Mouse (Mus musculus) CH12.LX (cell line): ENCODE measurements at regions not wholly inside any gene's neighbourhood (a gene's known extent, or its start where the extent isn't known, plus 50 kb on each side); places are given as distances from the start of the nearest gene placed in this dataset.

Experiments used
- CHD1 ChIP-seq: IDR thresholded peaks from 2 replicates; pipeline ENCODE4 v1.6.1; 2012; ENCODE audit warnings: low read depth, low read length, improper control_type of control experiment, inconsistent platforms
- CHD2 ChIP-seq: IDR thresholded peaks from 2 replicates; pipeline ENCODE4 v1.6.1; 2011; ENCODE audit warnings: low read length, improper control_type of control experiment
- CTCF ChIP-seq, 2 experiments: IDR thresholded peaks in 1 of 2; conservative IDR thresholded peaks in 1 of 2; 2 replicates each; pipeline ENCODE4 v1.5.1; 2011 to 2012; ENCODE audit warnings: low read depth in 2 of 2, low read length in 2 of 2, improper control_type of control experiment in 1 of 2, inconsistent platforms in 1 of 2, mild to moderate bottlenecking in 1 of 2, moderate library complexity in 1 of 2
- ELF1 ChIP-seq: IDR thresholded peaks from 2 replicates; pipeline ENCODE4 v1.6.1; 2014; ENCODE audit warnings: low read depth, mild to moderate bottlenecking, inconsistent platforms, low read length, improper control_type of control experiment
- EP300 ChIP-seq: IDR thresholded peaks from 2 replicates; pipeline ENCODE4 v1.6.1; 2011; ENCODE audit warnings: low read length, improper control_type of control experiment
- ETS1 ChIP-seq: conservative IDR thresholded peaks from 2 replicates; pipeline ENCODE4 v1.6.1; 2012; ENCODE audit warnings: low read depth, mild to moderate bottlenecking, inconsistent platforms, low read length, improper control_type of control experiment, moderate library complexity
- JUND ChIP-seq: conservative IDR thresholded peaks from 2 replicates; pipeline ENCODE4 v1.6.1; 2011; ENCODE audit warnings: low read depth, low read length, improper control_type of control experiment
- KAT2A ChIP-seq: IDR thresholded peaks from 2 replicates; pipeline ENCODE4 v1.6.1; 2012; ENCODE audit warnings: low read length, improper control_type of control experiment, inconsistent platforms; ENCODE audit not compliant: insufficient replicate concordance
- POLR2A ChIP-seq: IDR thresholded peaks from 2 replicates; pipeline ENCODE4 v1.6.1; 2011; ENCODE audit warnings: low read depth, mild to moderate bottlenecking, improper control_type of control experiment, low read length
- ZMIZ1 ChIP-seq: IDR thresholded peaks from 2 replicates; pipeline ENCODE4 v1.6.1; 2012; ENCODE audit warnings: low read depth, mild to moderate bottlenecking, inconsistent platforms, low read length, improper control_type of control experiment
- ZNF384 ChIP-seq: IDR thresholded peaks from 2 replicates; pipeline ENCODE4 v1.6.1; 2012; ENCODE audit warnings: low read depth, low read length, improper control_type of control experiment, inconsistent platforms

GRCm38 (mm10) chr15:17048867-17049628 is 320.5 kb downstream of the Cdh9 start:
- TF ChIP-seq CTCF (conservative IDR thresholded peaks at IDR 0.05 in 1 of 2, IDR thresholded peaks at IDR 0.05 in 1 of 2; ENCODE audit: low read depth in 2 of 2, low read length in 2 of 2) (no peak), EP300 (no peak), CHD1 (no peak), POLR2A (no peak), JUND (no peak), ZMIZ1 (no peak), ETS1 (no peak), ELF1 (no peak), KAT2A (no peak), ZNF384 (no peak), CHD2 (no peak)
